Mouse (Mus musculus): Measurements from ENCODE around the gene Klhl28. TPM values are rescaled to one million over a fixed set of nuclear protein-coding genes. Genes with fewer than 3 reads are reported as not detected.

The Klhl28 gene
- polyA plus RNA-seq, 1 experiment from 2014 or later: 7.1 TPM

GRCm38 (mm10) chr12:64937493-64937892 is 27.8 kb downstream of the Klhl28 start:
- Histone ChIP-seq H3K4me1 (no peaks in the 10 kb centered on the region), H3K9me3 (no peaks in the 10 kb centered on the region), H3K4me3 (no peak overlapping the region), H3K36me3 (peaks cover 4% of the 10 kb centered on the region; the same call in 1 of the 2 replicates), H3K27ac (no peak overlapping the region), H3K27me3 (ENCODE audit: insufficient read depth, poor library complexity, severe bottlenecking) (no peaks in the 10 kb centered on the region)
- no peak for DNase-seq (ENCODE audit: low spot score)
- 81% methylated on average over 2 of the region's 2 CpGs for WGBS

GRCm38 (mm10) chr12:64917578-64918471 is 47.5 kb downstream of the Klhl28 start, which contains the start of gene Gm527:
Gm527 (plus strand) TSS chr12:64917906.
- H3K27ac ChIP-seq: peak within 1 kb of the TSS; percentile 93
- DNase-seq (ENCODE audit: low spot score): peak; percentile 98
- H3K27me3 ChIP-seq (ENCODE audit: insufficient read depth, poor library complexity, severe bottlenecking): no peaks in the 10 kb centered on the region
- H3K9me3 ChIP-seq: no peaks in the 10 kb centered on the region
- peak within 1 kb of the TSS; percentile 95 for H3K4me3 ChIP-seq
- under 1% methylated on average over 57 of the region's 93 CpGs for WGBS
- H3K4me1 ChIP-seq: no peaks in the 10 kb centered on the region
- H3K36me3 ChIP-seq: no peaks in the 10 kb centered on the region

GRCm38 (mm10) chr12:64916735-64917134 is 48.6 kb downstream of the Klhl28 start:
- no peaks in the 10 kb centered on the region for H3K36me3 ChIP-seq
- DNase-seq (ENCODE audit: low spot score): no peak
- no peaks in the 10 kb centered on the region for H3K4me1 ChIP-seq
- H3K27me3 ChIP-seq (ENCODE audit: insufficient read depth, poor library complexity, severe bottlenecking): no peaks in the 10 kb centered on the region
- no peak overlapping the region for H3K4me3 ChIP-seq
- no peaks in the 10 kb centered on the region for H3K9me3 ChIP-seq
- no peak overlapping the region for H3K27ac ChIP-seq

- Histone ChIP-seq H3K27me3 (ENCODE audit: insufficient read depth, poor library complexity, severe bottlenecking) (no peaks in the 10 kb centered on the region), H3K4me1 (no peaks in the 10 kb centered on the region), H3K27ac (no peak overlapping the region), H3K36me3 (no peaks in the 10 kb centered on the region), H3K9me3 (no peaks in the 10 kb centered on the region), H3K4me3 (no peak overlapping the region)
- DNase-seq (ENCODE audit: low spot score): no peak
- WGBS: 60% methylated on average over 6 of the region's 6 CpGs
These were observed 52.3 kb downstream of the Klhl28 start for GRCm38 (mm10) chr12:64912996-64913395.

GRCm38 (mm10) chr12:64903186-64903585 is 62.1 kb downstream of the Klhl28 start:
- Histone ChIP-seq H3K9me3 (no peaks in the 10 kb centered on the region), H3K27me3 (ENCODE audit: insufficient read depth, poor library complexity, severe bottlenecking) (no peaks in the 10 kb centered on the region), H3K4me1 (peaks cover 9% of the 10 kb centered on the region; the same call in 1 of the 2 replicates), H3K36me3 (no peaks in the 10 kb centered on the region), H3K27ac (no peak overlapping the region), H3K4me3 (no peak overlapping the region)
- 65% methylated on average over 8 of the region's 8 CpGs for whole genome bisulfite sequencing
- DNase-seq (ENCODE audit: low spot score): no peak

GRCm38 (mm10) chr12:64902506-64902905 is 62.8 kb downstream of the Klhl28 start:
- H3K4me1 ChIP-seq: peaks cover 9% of the 10 kb centered on the region; the same call in 1 of the 2 replicates
- no peak for DNase-seq (ENCODE audit: low spot score)
- WGBS: 36% methylated on average over 8 of the region's 8 CpGs
- H3K27me3 ChIP-seq (ENCODE audit: insufficient read depth, poor library complexity, severe bottlenecking): no peaks in the 10 kb centered on the region
- no peak overlapping the region for H3K27ac ChIP-seq
- H3K4me3 ChIP-seq: no peak overlapping the region
- no peaks in the 10 kb centered on the region for H3K36me3 ChIP-seq
- H3K9me3 ChIP-seq: no peaks in the 10 kb centered on the region

- 37% methylated on average over 4 of the region's 4 CpGs for WGBS
- H3K9me3 ChIP-seq: no peaks in the 10 kb centered on the region
- no peaks in the 10 kb centered on the region for H3K36me3 ChIP-seq
- no peak for DNase-seq (ENCODE audit: low spot score)
- no peaks in the 10 kb centered on the region for H3K27me3 ChIP-seq (ENCODE audit: insufficient read depth, poor library complexity, severe bottlenecking)
- H3K4me3 ChIP-seq: no peak overlapping the region
- no peak overlapping the region for H3K27ac ChIP-seq
- 0 out of 2 replicates have a peak, but pooled peaks cover under 1% of the 10 kb centered on the region for H3K4me1 ChIP-seq
These were observed 68.1 kb downstream of the Klhl28 start for GRCm38 (mm10) chr12:64897060-64897730.

Other genes starting within 250 kb of the Klhl28 start
- gene Gm527, start 47.6 kb downstream of the Klhl28 start, polyA plus RNA-seq (2016; fragmentation: Nextera tagmentation; extraction: Ambion mirVana): 1.4 and 2.4 TPM in 2 replicates
- gene Togaram1, start 270 bp upstream of the Klhl28 start, polyA plus RNA-seq (2016; fragmentation: Nextera tagmentation; extraction: Ambion mirVana): 21.9 and 22.8 TPM in 2 replicates
- gene Prpf39, start 70.8 kb upstream of the Klhl28 start, polyA plus RNA-seq (2016; fragmentation: Nextera tagmentation; extraction: Ambion mirVana): 40.4 and 46.2 TPM in 2 replicates
- 541 and 623 TPM in 2 replicates for gene Fkbp3, start 108.5 kb upstream of the Klhl28 start, polyA plus RNA-seq (2016; fragmentation: Nextera tagmentation; extraction: Ambion mirVana)
- 10.4 and 12.0 TPM in 2 replicates for gene Fancm, start 110.1 kb upstream of the Klhl28 start, polyA plus RNA-seq (2016; fragmentation: Nextera tagmentation; extraction: Ambion mirVana)
- 41.2 and 48.9 TPM in 2 replicates for gene Mis18bp1, start 207.1 kb upstream of the Klhl28 start, polyA plus RNA-seq (2016; fragmentation: Nextera tagmentation; extraction: Ambion mirVana)

Measured in heart, embryonic 10.5 days (tissue).